Mouse (Mus musculus) adrenal gland, postnatal 4 days (tissue): ENCODE data around the gene Syt11. TPM values are rescaled to one million over a fixed set of nuclear protein-coding genes. Genes with fewer than 3 reads are reported as not detected.
"Not testable (repeated sequence)": the region's sequence is repeated elsewhere in the genome, so short reads cannot be mapped to it uniquely, and the experiment has no call there.

ENCODE experiments used
- DNase-seq, 2 experiments: peaks; one replicate each; pipeline ENCODE4 v3.0.0; 2021 to 2022; ENCODE audit warnings: low spot score in 2 of 2, mixed read lengths in 2 of 2
- total RNA-seq, 2 experiments: library from RNA; stranded (reverse); gene quantifications; 2 replicates each; pipeline ENCODE4 v1.2.3; 2021

The Syt11 gene
- total RNA-seq, 2 experiments from 2014 or later: 23.6 to 29.5 TPM

DNA sequence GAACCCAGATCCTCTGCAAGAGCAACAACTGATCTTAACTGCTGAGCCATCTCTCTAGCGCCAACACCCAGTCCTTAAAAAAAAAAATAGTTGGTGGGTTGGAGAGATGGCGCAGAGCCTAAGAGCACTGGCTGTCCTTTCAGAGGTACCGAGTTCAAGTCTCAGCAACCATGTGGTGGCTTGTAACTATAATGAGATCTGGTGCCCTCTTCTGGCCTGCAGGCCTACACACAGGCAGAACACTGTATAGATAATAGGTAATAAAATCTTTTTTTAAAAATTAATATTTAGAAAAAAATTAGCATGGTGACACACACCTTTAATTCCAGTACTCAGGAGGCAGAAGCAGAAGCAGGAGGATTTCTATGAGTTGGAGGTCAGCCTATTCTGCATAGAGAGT lies 34.8 kb downstream of the Syt11 start:
- no peak for DNase-seq

DNA sequence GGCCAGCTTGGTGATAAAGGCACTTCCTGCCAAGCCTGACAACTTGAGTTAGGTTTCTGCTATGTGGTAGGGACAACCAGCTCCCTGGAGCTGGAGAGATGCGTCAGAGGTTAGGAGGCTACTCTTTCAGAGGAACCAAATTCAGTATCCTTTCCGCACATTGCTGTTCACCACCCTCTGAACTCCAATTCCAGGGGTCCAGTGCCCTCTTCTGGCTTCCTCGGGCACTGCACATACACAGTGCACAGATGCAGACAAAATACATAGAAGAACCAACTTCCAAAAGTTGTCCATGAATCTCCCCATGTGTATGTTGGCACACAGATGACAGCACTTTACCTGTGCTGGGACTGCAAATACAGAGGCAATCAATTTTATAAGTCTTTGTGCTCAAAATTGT lies 36.3 kb downstream of the Syt11 start:
- peak in 1 of 2 experiments; percentile 51 for DNase-seq

DNA sequence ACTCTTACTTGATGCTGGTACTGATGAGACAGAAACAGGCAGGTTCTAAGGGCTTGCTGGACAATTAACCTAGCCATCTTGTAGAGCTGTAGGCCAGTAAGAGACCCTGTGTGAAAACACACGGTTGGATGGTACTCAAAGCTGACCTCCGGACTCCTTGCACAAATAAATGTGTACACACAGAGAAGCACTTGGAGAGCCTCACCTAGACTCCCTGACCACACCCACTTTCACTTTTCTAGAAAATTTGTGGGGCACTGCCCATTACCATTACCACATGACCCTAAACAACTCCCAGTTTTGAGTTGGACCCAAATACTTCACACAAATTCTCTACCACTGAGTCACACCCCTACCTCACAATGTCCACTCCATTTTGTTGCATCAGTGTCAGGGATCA lies 38.4 kb downstream of the Syt11 start:
- no peak for DNase-seq

DNA sequence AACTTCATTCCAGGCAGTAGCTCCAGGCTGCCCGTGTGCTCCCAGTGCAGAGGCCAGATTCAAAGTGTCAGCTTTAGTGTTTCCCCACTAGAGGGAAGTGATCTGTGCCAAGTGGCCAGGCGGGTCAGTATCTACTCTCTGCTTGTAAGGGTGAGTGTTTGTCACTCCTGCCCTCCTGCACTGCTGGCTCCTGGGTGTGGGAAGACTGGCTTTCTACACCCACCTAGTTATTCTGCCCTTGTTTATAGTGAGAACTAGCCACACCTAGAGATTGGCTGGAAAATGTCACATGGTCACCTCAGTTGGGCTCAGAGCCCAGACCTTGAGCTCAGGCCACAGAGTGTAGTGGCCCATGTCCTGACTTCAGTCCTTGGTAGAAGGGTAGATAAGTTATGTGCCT lies 55.9 kb downstream of the Syt11 start:
- peak in 1 of 2 experiments; percentile 14 for DNase-seq

DNA sequence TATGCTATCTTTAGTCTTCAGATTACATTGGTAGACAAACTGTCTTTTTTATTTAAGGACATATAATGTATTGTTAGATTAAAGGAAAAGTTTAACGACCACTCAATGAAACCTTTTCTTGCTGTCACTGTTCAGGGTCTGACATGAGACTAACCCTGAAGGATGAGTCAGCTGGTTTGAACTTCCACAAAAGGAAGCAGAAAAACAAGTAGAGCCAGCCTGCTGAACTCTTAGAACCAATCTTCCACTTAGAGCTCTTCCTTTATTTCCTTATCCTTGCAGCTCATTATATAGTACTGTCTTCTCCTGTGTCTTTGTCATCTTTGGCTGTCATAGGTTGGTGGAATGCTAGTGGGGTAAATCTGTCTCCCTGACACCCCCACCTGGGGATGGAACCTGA lies 57.1 kb downstream of the Syt11 start:
- no peak for DNase-seq

DNA sequence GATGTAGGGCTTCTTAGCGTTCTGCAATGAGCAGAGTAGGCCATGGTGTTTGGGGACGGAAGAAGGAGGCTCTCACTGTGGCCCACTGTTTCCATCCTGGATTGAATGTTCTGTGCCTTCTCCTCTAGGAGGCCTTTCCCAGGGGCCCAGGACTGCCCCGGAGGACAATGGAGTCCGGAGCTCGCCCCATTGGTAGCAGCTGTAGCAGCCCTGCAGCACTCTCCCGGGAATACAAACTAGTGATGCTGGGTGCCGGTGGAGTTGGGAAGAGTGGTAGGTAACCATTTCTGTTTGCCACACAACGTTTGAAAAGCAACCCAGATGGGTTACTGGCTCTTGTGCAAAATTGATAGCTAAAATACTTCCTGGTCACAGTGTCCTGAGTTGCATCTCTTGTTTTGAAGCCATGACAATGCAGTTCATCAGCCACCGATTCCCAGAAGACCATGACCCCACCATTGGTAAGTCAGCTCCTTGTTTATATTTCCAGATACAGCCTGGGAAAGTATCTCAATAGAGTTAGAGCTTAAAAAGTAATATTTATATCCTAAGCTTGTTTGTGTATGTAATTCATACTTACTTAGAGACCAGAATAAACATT lies 57.7 kb downstream of the Syt11 start:
- DNase-seq: peak in 1 of 2 experiments; percentile 9

DNA sequence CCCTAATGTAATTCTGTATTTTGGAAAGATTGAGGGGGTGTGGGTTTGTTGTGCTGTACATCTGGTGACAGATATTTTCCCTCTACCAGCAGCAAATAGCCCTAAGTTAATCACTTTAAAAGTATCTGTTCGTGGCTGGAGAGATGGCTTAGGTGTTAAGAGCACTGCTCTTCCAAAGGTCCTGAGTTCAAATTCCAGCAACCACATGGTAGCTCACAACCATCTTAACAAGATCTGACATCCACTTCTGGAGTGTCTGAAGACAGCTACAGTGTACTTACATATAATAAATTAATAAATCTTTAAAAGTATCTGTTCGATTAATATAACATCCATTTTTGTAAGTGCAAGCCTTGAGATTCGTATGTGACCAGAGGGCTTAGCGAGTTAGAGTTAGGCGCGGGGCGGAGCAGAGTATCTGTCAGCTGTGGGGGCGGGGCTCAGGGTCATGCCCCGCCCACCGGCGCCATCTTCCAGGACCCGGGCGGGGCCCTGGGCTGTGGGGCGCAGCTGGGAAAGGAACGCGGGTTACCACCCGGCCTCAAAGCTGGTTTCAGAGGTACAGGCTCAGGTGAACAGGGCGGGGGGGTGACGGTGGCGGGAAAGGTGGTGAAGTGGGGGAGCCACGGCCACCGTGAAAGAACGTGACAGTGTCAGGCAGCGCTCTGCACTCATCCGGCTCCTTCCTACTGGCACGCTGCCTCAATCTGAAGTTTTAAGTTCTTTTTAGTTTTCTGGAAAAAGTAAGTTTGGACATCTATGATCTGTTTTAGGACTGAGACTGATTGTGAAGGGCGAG lies 58.4 kb downstream of the Syt11 start, which contains the start of gene Rit1:
Gene Rit1 (plus strand): TSS at position 440 of the 799 bp plus-strand sequence.
- peak; percentile 65 to 69 for DNase-seq

DNA sequence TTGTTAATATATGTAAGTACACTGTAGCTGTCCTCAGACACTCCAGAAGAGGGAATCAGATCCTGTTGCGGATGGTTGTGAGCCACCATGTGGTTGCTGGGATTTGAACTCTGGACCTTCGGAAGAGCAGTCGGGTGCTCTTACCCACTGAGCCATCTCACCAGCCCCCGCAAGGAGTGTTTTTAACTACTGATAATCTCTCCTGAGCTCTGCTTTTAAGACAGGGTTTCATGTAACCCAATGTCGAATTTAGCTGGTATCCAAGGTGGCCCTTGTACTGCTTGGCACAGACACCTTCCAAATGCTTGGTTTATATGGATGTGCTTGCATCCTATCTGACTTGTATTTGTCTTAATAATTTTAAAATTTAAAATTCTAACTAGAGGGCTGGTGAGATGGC lies 59.2 kb downstream of the Syt11 start:
- DNase-seq: not testable (repeated sequence)

DNA sequence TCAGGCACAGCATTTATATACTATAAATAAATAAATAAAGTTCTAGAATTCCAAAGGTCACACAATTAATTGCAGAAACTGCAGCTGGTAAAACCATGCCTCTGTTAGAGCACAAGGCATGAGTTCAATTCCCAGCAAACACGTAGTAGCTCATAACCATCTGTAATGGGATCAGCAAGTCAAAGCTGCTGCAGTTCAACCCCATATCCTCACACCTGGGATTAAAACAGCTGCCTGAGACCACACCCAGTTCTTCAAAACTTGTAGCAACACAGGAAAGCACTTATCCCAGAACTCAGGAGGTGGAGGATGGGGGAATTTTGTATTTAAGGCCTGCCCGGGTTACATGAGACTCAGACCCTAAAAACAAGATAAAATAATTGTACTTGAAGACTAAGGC lies 60.2 kb downstream of the Syt11 start:
- DNase-seq: no peak

DNA sequence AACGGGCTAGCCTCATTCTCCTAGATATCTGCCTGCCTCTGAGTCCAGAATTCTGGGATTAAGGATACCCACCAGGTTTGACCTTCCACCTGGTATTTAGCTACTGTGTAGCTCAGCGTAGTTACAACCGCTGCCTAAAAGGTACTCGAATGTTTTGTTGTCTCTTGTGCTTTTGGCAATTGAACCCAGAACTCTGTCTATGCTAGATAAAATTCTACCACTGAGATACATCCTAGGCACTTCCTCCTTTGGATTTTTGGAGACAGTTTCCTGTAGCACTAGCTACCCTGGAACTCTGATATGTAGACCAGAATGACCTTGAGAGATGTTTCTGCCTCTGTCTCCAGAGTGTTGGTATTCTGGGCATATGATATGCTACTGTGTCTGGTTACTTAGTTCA lies 61.3 kb downstream of the Syt11 start:
- DNase-seq: no peak

DNA sequence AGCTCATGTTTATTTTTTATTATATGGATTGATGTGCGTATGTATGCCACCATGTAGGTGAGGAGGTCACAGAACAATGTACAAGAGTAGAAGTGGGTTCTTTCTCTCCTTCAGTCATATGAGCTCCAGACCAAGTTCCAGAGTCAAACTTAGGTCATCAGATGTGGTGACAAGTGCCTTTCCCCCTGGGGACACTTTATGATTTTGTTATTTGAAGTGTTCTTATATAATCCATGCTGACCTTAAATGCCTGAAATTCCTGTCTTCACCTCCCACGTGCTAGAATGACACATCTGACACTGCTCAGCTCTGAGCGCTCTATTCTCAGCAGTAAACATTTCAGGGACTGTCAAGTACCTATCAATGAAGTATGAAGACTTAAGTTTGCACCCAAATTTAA lies 73.7 kb downstream of the Syt11 start:
- no peak for DNase-seq

DNA sequence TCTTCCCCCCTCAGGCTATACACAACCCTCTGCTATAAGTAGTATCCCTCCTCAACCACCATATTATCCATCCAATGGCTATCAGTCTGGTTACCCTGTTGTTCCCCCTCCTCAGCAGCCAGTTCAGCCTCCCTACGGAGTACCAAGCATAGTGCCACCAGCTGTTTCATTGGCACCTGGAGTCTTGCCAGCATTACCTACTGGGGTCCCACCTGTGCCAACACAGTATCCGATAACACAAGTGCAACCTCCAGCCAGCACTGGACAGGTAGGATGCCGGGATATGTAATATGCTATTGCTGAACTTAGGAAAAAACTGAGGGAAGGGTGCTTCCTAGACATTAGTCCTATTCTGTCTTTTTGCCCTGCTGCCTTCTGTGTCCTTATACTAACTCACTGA lies 74.7 kb downstream of the Syt11 start:
- no peak for DNase-seq

DNA sequence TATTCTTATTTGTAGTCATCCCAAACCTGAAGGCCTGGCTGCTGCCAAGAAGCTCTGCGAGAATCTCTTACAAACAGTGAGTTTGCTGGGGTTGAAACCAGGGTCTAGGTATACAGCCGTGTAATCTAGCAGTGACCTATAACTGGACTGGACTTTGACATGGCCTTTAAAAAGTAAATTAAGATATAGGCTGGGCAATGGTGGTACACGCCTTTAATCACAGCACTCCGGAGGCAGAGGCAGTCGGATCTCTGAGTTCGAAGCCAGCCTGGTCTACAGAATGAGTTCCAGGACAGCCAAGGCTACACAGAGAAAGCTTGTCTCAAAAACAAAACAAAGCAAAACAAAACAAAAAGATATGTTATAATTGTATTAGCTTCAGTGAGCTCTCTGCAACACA lies 76.1 kb downstream of the Syt11 start:
- no peak for DNase-seq

DNA sequence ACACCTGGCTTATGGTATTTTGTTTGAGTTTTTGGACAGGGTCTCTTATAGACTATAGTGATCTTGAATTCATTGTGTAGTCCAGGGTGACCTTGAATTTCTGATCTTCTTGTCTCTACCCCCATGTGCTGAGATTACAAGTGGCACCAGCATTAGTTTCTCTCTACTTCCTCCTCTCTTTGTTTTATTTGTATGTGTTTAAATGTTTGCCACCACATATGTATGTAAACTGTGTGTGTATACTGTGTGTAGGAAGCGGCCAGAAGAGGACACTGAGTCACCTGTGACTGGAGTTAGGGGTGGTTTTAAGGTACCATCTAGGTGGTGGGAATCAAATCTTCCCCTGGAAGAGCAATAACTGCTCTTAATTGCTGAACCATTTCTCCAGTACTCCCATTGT lies 76.9 kb downstream of the Syt11 start:
- DNase-seq: no peak

DNA sequence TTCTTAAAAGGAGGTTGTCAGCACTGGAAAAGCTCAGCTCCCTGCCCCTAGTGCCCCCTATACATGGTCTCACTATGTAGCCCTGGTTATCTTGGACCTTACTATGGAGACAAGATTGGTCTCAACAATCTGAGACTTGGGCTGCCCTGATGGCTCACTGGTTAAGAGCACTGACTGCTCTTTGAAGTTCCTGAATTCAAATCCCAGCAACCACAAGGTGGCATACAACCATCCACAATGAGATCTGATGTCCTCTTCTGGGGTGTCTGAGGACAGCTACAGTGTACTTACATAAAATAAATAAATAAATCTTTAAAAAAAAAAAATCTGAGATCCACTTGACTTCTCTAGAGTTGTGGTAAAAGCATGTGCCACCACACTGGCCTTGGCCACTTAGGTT lies 79.4 kb downstream of the Syt11 start:
- DNase-seq: no peak

Other genes with a start within 250 kb of the Syt11 start
- gene Mex3a, start 242.8 kb downstream of the Syt11 start, total RNA-seq: 10 to 100 TPM; 11.2 to 16.1 TPM
- gene Rab25, start 226.9 kb downstream of the Syt11 start, total RNA-seq: 1 to 10 TPM in 1 of 2 experiments, under 1 TPM in 1; 0.54 to 3.9 TPM
- gene Lamtor2, start 222.1 kb downstream of the Syt11 start, total RNA-seq: 100 to 1,000 TPM; 108 to 113 TPM
- gene Ubqln4, start 221.4 kb downstream of the Syt11 start, total RNA-seq: 10 to 100 TPM; 52.6 to 62.6 TPM
- gene Ssr2, start 199.3 kb downstream of the Syt11 start, total RNA-seq: 100 to 1,000 TPM; 240 to 260 TPM
- gene Arhgef2, start 169.2 kb downstream of the Syt11 start, total RNA-seq: 10 to 100 TPM; 65.7 to 77.0 TPM
- not detected for gene Rxfp4, start 122.0 kb downstream of the Syt11 start, total RNA-seq
- gene Khdc4, start 89.4 kb downstream of the Syt11 start, total RNA-seq: 10 to 100 TPM; 88.1 to 93.5 TPM
- 10 to 100 TPM; 53.4 to 54.0 TPM for gene Rit1, start 58.3 kb downstream of the Syt11 start, total RNA-seq
- gene Gon4l, start 60.1 kb upstream of the Syt11 start, total RNA-seq: 10 to 100 TPM; 36.4 to 40.5 TPM
- 10 to 100 TPM; 37.1 to 39.5 TPM for gene Msto1, start 138.8 kb upstream of the Syt11 start, total RNA-seq
- gene Ash1l, start 175.5 kb upstream of the Syt11 start, total RNA-seq: 10 to 100 TPM; 47.3 to 51.6 TPM
- 100 to 1,000 TPM; 115 to 118 TPM for gene Dap3, start 176.0 kb upstream of the Syt11 start, total RNA-seq